Mouse (Mus musculus): Measurements from ENCODE around the gene Cd300e.

Gene Cd300e

DNA sequence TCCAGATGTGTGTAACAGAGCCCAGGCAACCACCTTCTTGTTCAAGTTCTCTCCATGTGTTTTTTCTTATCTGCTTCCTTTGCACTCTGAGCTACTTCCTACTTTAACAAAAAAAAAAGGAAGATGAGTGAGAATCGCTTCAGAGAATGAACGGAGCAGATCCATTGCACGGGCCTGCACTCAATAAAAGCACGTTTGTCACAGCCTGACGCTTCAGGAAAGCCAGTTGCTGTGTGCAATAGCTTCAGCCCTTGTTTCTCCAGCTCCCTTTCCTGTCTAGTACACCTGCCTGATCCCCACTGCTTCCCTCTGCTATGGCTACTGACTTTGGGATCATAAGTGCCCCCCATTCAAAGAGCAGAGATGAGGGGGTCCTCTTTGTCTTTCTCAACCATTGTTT, at the start of gene Cd300e:
Cd300e (minus strand) TSS at position 101 of the 400 bp plus-strand sequence.
- in situ Hi-C loops (cut with MboI, MseI) = no loop called here

GRCm38 (mm10) chr11:115110271-115110670, 48.3 kb upstream of the Cd300e start:
- in situ Hi-C loops (cut with MboI, MseI) = no loop called here

DNA sequence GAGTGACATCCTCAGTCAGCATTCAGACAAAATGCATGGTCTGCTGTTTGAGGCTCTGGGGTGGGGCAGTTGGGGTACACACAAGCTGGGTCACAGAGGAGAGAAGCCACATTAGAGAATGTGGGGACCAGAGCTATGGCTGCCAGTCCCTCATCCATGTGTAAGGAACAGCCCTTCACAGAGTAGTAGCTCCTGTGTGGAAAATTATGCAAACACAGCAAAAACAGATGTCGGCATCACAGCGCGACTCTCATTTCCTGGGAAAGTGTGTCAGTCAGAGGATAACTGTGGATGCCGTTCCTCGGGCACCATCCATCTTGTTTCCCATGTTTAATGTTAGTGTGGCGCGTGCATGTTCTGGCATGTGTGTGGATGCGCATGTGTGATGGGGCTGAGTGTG, 46.2 kb upstream of the Cd300e start:
- in situ Hi-C loops (cut with MboI, MseI) = no loop called here

- in situ Hi-C loops (cut with MboI, MseI) = no loop called here
Measured at GRCm38 (mm10) chr11:115107403-115107916, 45.5 kb upstream of the Cd300e start.

GRCm38 (mm10) chr11:115106638-115107037, 44.7 kb upstream of the Cd300e start:
- in situ Hi-C loops (cut with MboI, MseI) = no loop called here

GRCm38 (mm10) chr11:115104769-115105563, 43.0 kb upstream of the Cd300e start:
- in situ Hi-C loops (cut with MboI, MseI) = no loop called here

GRCm38 (mm10) chr11:115103470-115104413, 41.8 kb upstream of the Cd300e start:
- in situ Hi-C loops (cut with MboI, MseI) = no loop called here

- in situ Hi-C loops (cut with MboI, MseI) = no loop called here
Measured at GRCm38 (mm10) chr11:115102116-115102515, 40.1 kb upstream of the Cd300e start.

- in situ Hi-C loops (cut with MboI, MseI) = no loop called here
Measured at GRCm38 (mm10) chr11:115101615-115102051, 39.7 kb upstream of the Cd300e start.

DNA sequence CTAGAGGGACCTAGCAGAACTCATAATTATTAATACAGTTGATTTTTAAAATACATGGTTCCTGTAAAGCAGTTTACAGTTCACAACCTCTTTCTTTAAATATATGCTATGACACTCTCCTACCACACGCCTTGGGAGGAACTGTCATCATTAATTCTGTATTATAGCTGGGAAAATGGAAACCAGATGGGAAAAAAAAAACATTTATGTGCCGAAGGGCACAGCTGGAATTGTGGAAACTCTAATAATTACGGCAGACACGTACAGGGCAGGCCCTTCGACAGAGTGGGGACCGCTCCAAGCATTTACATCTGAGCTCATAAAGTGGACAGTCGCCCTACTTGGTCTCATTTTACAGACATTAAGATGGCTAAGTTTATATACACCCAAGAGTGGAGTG, 38.8 kb upstream of the Cd300e start:
- in situ Hi-C loops (cut with MboI, MseI) = no loop called here

GRCm38 (mm10) chr11:115100032-115100621, 38.1 kb upstream of the Cd300e start:
- in situ Hi-C loops (cut with MboI, MseI) = no loop called here

DNA sequence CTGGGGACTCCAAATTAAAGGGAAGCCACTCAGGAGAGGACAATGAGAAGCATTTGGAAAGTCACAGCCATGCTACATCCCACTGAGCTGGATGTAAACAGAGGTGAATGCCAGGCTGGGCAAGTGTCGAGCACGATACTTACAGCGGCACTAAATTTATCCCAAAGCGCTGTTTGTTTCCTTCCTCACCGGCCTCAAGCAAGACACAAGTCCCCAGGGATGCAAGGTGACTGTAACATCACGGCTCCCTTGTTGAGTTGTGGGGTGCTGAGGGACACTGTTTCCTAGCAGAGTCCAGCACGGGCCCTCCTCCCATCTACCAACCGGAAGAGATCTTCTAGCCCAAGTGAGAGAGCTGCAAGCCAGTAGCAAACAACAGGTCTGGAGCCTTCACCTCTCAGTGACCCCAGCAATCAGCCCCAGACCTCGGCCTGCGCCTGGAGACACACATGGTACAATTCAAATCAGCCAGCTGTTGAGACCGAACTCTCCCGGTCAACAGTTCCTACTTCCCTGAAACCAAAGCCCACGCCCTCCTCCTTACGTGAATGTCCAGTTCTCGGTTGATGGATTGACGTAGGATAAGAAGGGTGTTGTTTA, 37.4 kb upstream of the Cd300e start:
- in situ Hi-C loops (cut with MboI, MseI) = no loop called here

GRCm38 (mm10) chr11:115098203-115098932, 36.4 kb upstream of the Cd300e start:
- in situ Hi-C loops (cut with MboI, MseI) = no loop called here

DNA sequence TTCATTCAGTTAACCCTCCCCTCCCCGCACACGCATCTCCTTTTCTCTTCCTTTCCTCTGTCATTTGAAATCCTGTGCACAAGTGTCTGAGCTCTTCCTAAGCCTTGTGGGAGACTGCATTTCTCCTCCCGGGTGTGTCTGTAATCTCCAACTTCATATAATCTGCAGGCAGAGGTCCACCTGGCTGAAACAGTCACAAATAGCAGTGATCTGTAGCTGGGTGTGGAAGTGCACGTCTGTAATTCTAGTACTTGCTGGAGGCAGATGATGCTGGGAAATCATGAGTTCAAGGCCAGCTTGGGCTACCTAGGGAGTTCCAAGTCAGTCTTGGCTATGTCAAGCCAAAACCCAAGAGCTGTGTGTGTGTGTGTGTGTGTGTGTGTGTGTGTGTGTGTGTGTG, 30.2 kb upstream of the Cd300e start:
- in situ Hi-C loops (cut with MboI, MseI) = no loop called here

- in situ Hi-C loops (cut with MboI, MseI) = no loop called here
Measured at GRCm38 (mm10) chr11:115091362-115091901, 29.5 kb upstream of the Cd300e start, which contains the start of gene Rab37. Gene Rab37 (plus strand): TSS chr11:115091431.

GRCm38 (mm10) chr11:115089853-115090252, 27.9 kb upstream of the Cd300e start:
- in situ Hi-C loops (cut with MboI, MseI) = no loop called here

GRCm38 (mm10) chr11:115086213-115086612, 24.2 kb upstream of the Cd300e start:
- in situ Hi-C loops (cut with MboI, MseI) = no loop called here

DNA sequence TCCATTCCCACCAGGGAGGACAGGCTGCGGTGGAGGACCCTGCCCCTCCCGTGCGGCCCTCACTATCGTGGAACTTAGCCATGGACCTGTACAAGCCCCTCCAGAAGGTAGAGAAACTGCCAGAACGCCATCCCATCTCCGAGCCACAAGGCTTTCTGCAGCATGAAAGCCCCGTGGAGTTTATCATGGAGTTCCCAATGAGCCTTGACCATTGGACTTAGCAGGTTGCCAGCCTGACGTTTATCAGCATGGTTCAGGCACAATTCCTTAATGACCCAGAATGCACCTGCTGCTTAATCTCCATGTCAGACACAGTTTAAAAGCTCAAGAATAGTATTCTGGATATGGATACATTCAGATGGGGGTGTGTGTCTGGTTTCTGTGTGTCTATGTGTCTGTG, 23.1 kb upstream of the Cd300e start:
- in situ Hi-C loops (cut with MboI, MseI) = no loop called here

- in situ Hi-C loops (cut with MboI, MseI) = loop anchor here (5.0 kb wide), 1 partner anchor 68 kb away; no protein-coding TSS in a partner anchor
Measured at GRCm38 (mm10) chr11:115084595-115084994, 22.6 kb upstream of the Cd300e start.
